Mouse (Mus musculus) hematopoietic stem cell, adult 5-6 weeks (primary cell): Measurements from ENCODE around the gene Teddm2. TPM values are rescaled to one million over a fixed set of nuclear protein-coding genes. Genes with fewer than 3 reads are reported as not detected.
"Not testable (repeated sequence)": the region's sequence is repeated elsewhere in the genome, so short reads cannot be mapped to it uniquely, and the experiment has no call there.

Experiments
- ATAC-seq, 2 experiments: fragments of 125-278 bp in 1 of 2; replicated peaks in 1 of 2; 2 replicates each; pipeline ENCODE4 v1.8.0; 2016 to 2017; ENCODE audit warnings: inconsistent platforms in 2 of 2, mild to moderate bottlenecking in 2 of 2, moderate number of reproducible peaks in 2 of 2, low read depth in 1 of 2, moderate TSS enrichment in 1 of 2; ENCODE audit not compliant: low FRiP score in 2 of 2, poor library complexity in 2 of 2, severe bottlenecking in 2 of 2, insufficient read depth in 1 of 2, low TSS enrichment in 1 of 2
- total RNA-seq: library from RNA; stranded (forward); fragments of 172-1452, 232-1000 nt; gene quantifications from 2 replicates; pipeline ENCODE4 v1.2.3, GENCODE M21; 2017

The Teddm2 gene
- total RNA-seq, 1 experiment from 2014 or later, result 0.20 TPM

- ATAC-seq, result peak; percentile 78 to 79
Measured at GRCm38 (mm10) chr1:153909213-153909962, 9.4 kb upstream of the Teddm2 start.

- no peak for ATAC-seq
Measured at GRCm38 (mm10) chr1:153908741-153909140, 8.7 kb upstream of the Teddm2 start.

DNA sequence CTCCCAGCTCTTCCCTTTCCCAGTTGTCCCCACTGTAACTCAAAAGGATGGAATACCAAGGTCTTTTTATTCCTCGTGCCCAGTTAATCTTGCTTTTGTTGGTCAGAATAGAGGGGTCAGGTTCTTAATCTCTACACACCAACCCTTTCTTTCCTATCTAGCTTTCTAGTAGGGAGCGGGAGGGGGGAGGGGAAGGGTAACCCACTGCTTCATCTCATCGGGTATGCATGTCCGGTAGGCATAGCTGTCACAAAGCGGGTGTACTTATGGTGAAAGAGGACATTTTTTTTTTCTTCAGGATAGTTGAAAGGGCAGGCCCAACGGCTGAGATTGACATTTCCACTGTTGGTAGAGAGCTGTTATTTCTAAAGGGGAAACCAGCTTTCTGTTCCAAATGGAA lies 8.2 kb upstream of the Teddm2 start:
- ATAC-seq, result no peak

- ATAC-seq, result no peak
Measured at GRCm38 (mm10) chr1:153905884-153906283, 5.9 kb upstream of the Teddm2 start.

GRCm38 (mm10) chr1:153904236-153904635 lies 4.2 kb upstream of the Teddm2 start:
- ATAC-seq, result no peak

DNA sequence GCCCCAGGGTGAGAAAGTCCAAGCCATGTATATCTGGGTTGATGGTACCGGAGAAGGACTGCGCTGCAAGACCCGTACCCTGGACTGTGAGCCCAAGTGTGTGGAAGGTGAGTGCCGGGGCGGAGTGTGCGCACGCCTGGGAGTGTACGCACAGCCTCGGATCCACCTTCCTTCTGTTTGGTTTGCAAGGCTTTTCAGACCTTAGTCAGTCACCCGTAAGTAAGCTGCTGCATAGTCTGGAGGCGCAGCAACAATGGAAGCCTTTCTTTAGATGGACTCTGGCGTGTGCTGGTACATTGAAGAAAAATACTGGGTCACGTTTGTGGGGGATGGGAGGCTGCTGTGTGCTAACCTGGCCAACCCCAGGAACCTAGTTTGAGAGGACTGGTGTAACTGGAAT lies 3.0 kb upstream of the Teddm2 start:
- no peak for ATAC-seq

- ATAC-seq, result no peak
Measured at GRCm38 (mm10) chr1:153900860-153901730, 1.1 kb upstream of the Teddm2 start.

DNA sequence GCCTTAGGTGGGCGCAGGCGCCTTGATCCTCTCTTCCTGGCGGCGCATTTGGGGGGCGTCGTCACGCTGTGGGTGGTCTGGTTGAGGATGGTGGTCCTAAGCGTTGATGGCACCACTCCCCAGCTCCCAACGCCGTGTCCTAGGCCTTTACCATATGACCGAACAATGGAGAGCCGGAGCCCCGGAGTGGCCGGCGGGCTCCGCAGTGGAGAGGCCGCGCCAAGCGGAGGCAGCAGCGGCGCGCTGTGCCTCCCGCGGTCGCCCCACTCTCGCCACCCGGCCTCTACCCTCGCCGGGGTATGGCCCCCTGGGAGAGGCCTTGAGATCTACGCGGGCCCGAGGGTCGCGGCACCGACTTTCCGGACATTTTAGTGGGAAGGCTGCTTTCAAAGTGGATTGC lies 353 bp upstream of the Teddm2 start:
- peak in 1 of 2 experiments; percentile 4; a peak in 1 of 4 replicates for ATAC-seq

GRCm38 (mm10) chr1:153898989-153899730 lies 868 bp downstream of the Teddm2 start:
- ATAC-seq, result 0 out of 4 replicates have a peak, but pooled peaks of 1 of the 2 experiments have one; percentile 1

DNA sequence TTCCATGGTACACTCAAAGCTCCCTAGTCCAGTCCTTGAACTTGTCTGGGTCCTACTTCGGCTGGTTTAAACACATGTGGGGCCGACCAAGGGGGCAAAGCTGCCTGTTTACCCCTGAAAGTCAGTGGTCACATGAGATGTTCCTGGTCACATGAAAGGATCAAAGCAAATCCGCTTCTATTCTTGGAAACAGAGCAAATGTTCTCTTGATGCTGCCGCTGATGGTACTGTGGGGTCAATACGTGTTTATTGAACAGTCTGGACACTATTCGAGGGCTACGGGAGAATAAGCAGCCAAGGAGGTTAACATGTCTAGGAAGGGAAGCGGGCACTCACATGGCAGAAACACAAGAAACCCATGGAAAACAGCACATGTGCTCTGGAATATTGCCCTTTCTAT lies 2.8 kb downstream of the Teddm2 start:
- no peak for ATAC-seq

DNA sequence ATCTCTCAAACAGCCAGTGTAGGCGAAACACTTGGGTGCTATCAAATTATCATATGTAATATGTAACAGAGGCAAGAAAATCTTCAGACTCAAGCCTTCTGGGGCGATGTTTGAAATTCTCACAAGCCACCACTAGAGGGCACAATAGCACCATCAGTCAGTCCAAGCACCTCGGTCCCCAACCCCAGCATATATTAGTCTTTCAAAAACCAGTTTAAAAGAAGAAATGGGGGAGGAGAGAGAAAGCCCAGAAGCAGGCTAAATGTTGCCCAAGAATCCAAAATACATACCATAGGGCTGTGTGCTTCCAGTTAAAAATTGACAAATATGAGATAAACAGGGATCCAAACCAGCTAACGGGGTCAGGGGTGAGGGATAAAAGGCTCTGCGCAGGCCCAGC lies 5.0 kb downstream of the Teddm2 start:
- ATAC-seq, result peak; percentile 38 to 46; a peak in 1 of 4 replicates

- ATAC-seq, result peak in 1 of 2 experiments; percentile 26; a peak in 1 of 4 replicates
Measured at GRCm38 (mm10) chr1:153894201-153894893, 5.7 kb downstream of the Teddm2 start.

- ATAC-seq, result no peak
Measured at GRCm38 (mm10) chr1:153893746-153894145, 6.3 kb downstream of the Teddm2 start.

- ATAC-seq, result no peak
Measured at GRCm38 (mm10) chr1:153891442-153891841, 8.6 kb downstream of the Teddm2 start, which contains the start of gene Teddm1a. Gene Teddm1a (plus strand): TSS chr1:153891742.

GRCm38 (mm10) chr1:153890121-153890520 lies 9.9 kb downstream of the Teddm2 start:
- ATAC-seq, result no peak

- ATAC-seq, result no peak
Measured at GRCm38 (mm10) chr1:153886024-153886633, 13.9 kb downstream of the Teddm2 start.

GRCm38 (mm10) chr1:153880391-153880790 lies 19.6 kb downstream of the Teddm2 start:
- ATAC-seq, result not testable (repeated sequence)
